Mouse (Mus musculus): ENCODE data around the gene Esrrg. TPM values are rescaled to one million over a fixed set of nuclear protein-coding genes. Genes with fewer than 3 reads are reported as not detected.

Gene Esrrg
- polyA plus RNA-seq, 1 experiment from 2014 or later, result 1.8 TPM

GRCm38 (mm10) chr1:188221226-188221792, 612.7 kb downstream of the Esrrg start:
- H3K4me2 ChIP-seq, result no peak overlapping the region
- no peak overlapping the region for H3K9ac ChIP-seq
- WGBS, result 79% methylated on average over 4 of the region's 4 CpGs

GRCm38 (mm10) chr1:188233036-188233724, 624.6 kb downstream of the Esrrg start:
- H3K27me3 ChIP-seq (ENCODE audit: insufficient read depth, low read length), result no peaks in the 10 kb centered on the region
- H3K4me1 ChIP-seq (ENCODE audit: insufficient read depth), result no peaks in the 10 kb centered on the region
- DNase-seq, result no peak
- no peak overlapping the region for H3K4me3 ChIP-seq (ENCODE audit: low read depth, low read length)
- no peaks in the 10 kb centered on the region for H3K9me3 ChIP-seq (ENCODE audit: low read depth, low read length)
- no peak overlapping the region for H3K27ac ChIP-seq (ENCODE audit: low read depth)
- H3K9ac ChIP-seq, result no peak overlapping the region
- TF ChIP-seq CTCF (IDR thresholded peaks at IDR 0.05; ENCODE audit: low read depth), result no peak
- no peak for ATAC-seq (ENCODE audit: insufficient read depth)
- no peaks in the 10 kb centered on the region for H3K36me3 ChIP-seq (ENCODE audit: insufficient read depth)
- 77% methylated on average over 5 of the region's 5 CpGs for WGBS
- H3K4me2 ChIP-seq, result no peak overlapping the region

More at GRCm38 (mm10) chr1:188221226-188221792, 612.7 kb downstream of the Esrrg start:
- Histone ChIP-seq H3K36me3 (ENCODE audit: insufficient read depth) (no peaks in the 10 kb centered on the region), H3K27ac (ENCODE audit: low read depth) (no peak overlapping the region), H3K27me3 (ENCODE audit: insufficient read depth, low read length) (no peaks in the 10 kb centered on the region), H3K4me1 (ENCODE audit: insufficient read depth) (no peaks in the 10 kb centered on the region), H3K9me3 (ENCODE audit: low read depth, low read length) (no peaks in the 10 kb centered on the region), H3K4me3 (ENCODE audit: low read depth, low read length) (no peak overlapping the region)
- no peak for DNase-seq
- no peak for TF ChIP-seq CTCF (IDR thresholded peaks at IDR 0.05; ENCODE audit: low read depth)
- ATAC-seq (ENCODE audit: insufficient read depth), result no peak

- TF ChIP-seq CTCF (IDR thresholded peaks at IDR 0.05; ENCODE audit: low read depth), result no peak
- no peaks in the 10 kb centered on the region for H3K9me3 ChIP-seq (ENCODE audit: low read depth, low read length)
- no peak overlapping the region for H3K27ac ChIP-seq (ENCODE audit: low read depth)
- no peaks in the 10 kb centered on the region; the same call in 1 of the 2 replicates for H3K4me1 ChIP-seq (ENCODE audit: insufficient read depth)
- no peak overlapping the region for H3K4me2 ChIP-seq
- no peak for ATAC-seq (ENCODE audit: insufficient read depth)
- H3K36me3 ChIP-seq (ENCODE audit: insufficient read depth), result no peaks in the 10 kb centered on the region
- H3K9ac ChIP-seq, result no peak overlapping the region
- DNase-seq, result peak; percentile 77
- no peak overlapping the region for H3K4me3 ChIP-seq (ENCODE audit: low read depth, low read length)
- H3K27me3 ChIP-seq (ENCODE audit: insufficient read depth, low read length), result no peaks in the 10 kb centered on the region
Measured at GRCm38 (mm10) chr1:188238636-188239035, 630.0 kb downstream of the Esrrg start.

- H3K4me1 ChIP-seq (ENCODE audit: insufficient read depth), result no peaks in the 10 kb centered on the region; the same call in 1 of the 2 replicates
- WGBS, result 69% methylated on average over 10 of the region's 10 CpGs
Measured at GRCm38 (mm10) chr1:188241766-188242165, 633.2 kb downstream of the Esrrg start.

GRCm38 (mm10) chr1:188257500-188257899, 648.9 kb downstream of the Esrrg start:
- ATAC-seq (ENCODE audit: insufficient read depth) (no peak), DNase-seq (no peak)
- no peaks in the 10 kb centered on the region for H3K36me3 ChIP-seq (ENCODE audit: insufficient read depth)
- TF ChIP-seq CTCF (IDR thresholded peaks at IDR 0.05; ENCODE audit: low read depth), result no peak
- H3K4me2 ChIP-seq, result no peak overlapping the region
- WGBS, result 85% methylated on average over 7 of the region's 7 CpGs
- no peaks in the 10 kb centered on the region for H3K27me3 ChIP-seq (ENCODE audit: insufficient read depth, low read length)
- no peaks in the 10 kb centered on the region for H3K9me3 ChIP-seq (ENCODE audit: low read depth, low read length)
- H3K9ac ChIP-seq, result no peak overlapping the region
- no peak overlapping the region for H3K4me3 ChIP-seq (ENCODE audit: low read depth, low read length)
- H3K27ac ChIP-seq (ENCODE audit: low read depth), result no peak overlapping the region
- no peaks in the 10 kb centered on the region for H3K4me1 ChIP-seq (ENCODE audit: insufficient read depth)

More at GRCm38 (mm10) chr1:188241766-188242165, 633.2 kb downstream of the Esrrg start:
- no peak for ATAC-seq (ENCODE audit: insufficient read depth)
- H3K27ac ChIP-seq (ENCODE audit: low read depth), result no peak overlapping the region
- no peak overlapping the region for H3K4me3 ChIP-seq (ENCODE audit: low read depth, low read length)
- H3K4me2 ChIP-seq, result no peak overlapping the region
- no peaks in the 10 kb centered on the region for H3K9me3 ChIP-seq (ENCODE audit: low read depth, low read length)
- DNase-seq, result peak; percentile 27
- H3K9ac ChIP-seq, result no peak overlapping the region
- no peak for TF ChIP-seq CTCF (IDR thresholded peaks at IDR 0.05; ENCODE audit: low read depth)
- H3K27me3 ChIP-seq (ENCODE audit: insufficient read depth, low read length), result no peaks in the 10 kb centered on the region
- H3K36me3 ChIP-seq (ENCODE audit: insufficient read depth), result no peaks in the 10 kb centered on the region

- H3K4me2 ChIP-seq, result no peak overlapping the region
- H3K27me3 ChIP-seq (ENCODE audit: insufficient read depth, low read length), result no peaks in the 10 kb centered on the region
- no peaks in the 10 kb centered on the region for H3K9me3 ChIP-seq (ENCODE audit: low read depth, low read length)
- no peaks in the 10 kb centered on the region for H3K4me1 ChIP-seq (ENCODE audit: insufficient read depth)
- no peak overlapping the region for H3K9ac ChIP-seq
- DNase-seq, result no peak
- ATAC-seq (ENCODE audit: insufficient read depth), result no peak
- no peak overlapping the region for H3K27ac ChIP-seq (ENCODE audit: low read depth)
- no peaks in the 10 kb centered on the region for H3K36me3 ChIP-seq (ENCODE audit: insufficient read depth)
- WGBS, result 70% methylated on average over 6 of the region's 6 CpGs
- TF ChIP-seq CTCF (IDR thresholded peaks at IDR 0.05; ENCODE audit: low read depth), result no peak
- H3K4me3 ChIP-seq (ENCODE audit: low read depth, low read length), result no peak overlapping the region
Measured at GRCm38 (mm10) chr1:188260259-188261107, 651.9 kb downstream of the Esrrg start.
